Mouse (Mus musculus) hindbrain, postnatal 0 days (tissue): Measurements from ENCODE around the gene Slc41a1. TPM values are rescaled to one million over a fixed set of nuclear protein-coding genes. Genes with fewer than 3 reads are reported as not detected.

Source experiments
- ATAC-seq: fragments of 200-750 bp; cut with Nextera tagmentation; 2 replicates; pipeline ENCODE4 v1.8.0; 2017; ENCODE audit warnings: mild to moderate bottlenecking, moderate TSS enrichment, moderate library complexity
- DNase-seq: peaks from one replicate; pipeline ENCODE4 v3.0.0-alpha.2; 2015; ENCODE audit warnings: low spot score
- H3K27ac ChIP-seq: fragments of 300-500 bp; sonication (generic); 2 replicates; pipeline ENCODE4 v1.5.1; 2014; ENCODE audit warnings: mild to moderate bottlenecking
- H3K27me3 ChIP-seq: fragments of 300-500 bp; sonication (generic); 2 replicates; pipeline ENCODE4 v1.6.1; 2014; ENCODE audit warnings: low read length, mixed read lengths; ENCODE audit not compliant: insufficient read depth
- H3K36me3 ChIP-seq: fragments of 300-500 bp; sonication (generic); 2 replicates; pipeline ENCODE4 v1.6.1; 2014; ENCODE audit warnings: low read length, mixed read lengths; ENCODE audit not compliant: insufficient read depth
- H3K4me1 ChIP-seq: fragments of 300-500 bp; sonication (generic); 2 replicates; pipeline ENCODE4 v1.6.1; 2014; ENCODE audit warnings: antibody characterized with exemption, low read length, mixed read lengths; ENCODE audit not compliant: insufficient read depth
- H3K4me2 ChIP-seq: fragments of 300-500 bp; sonication (generic); 2 replicates; pipeline ENCODE4 v1.6.1; 2014; ENCODE audit warnings: low read depth, mild to moderate bottlenecking, low read length, moderate library complexity, mixed read lengths
- H3K4me3 ChIP-seq: fragments of 300-500 bp; sonication (generic); 2 replicates; pipeline ENCODE4 v1.5.1; 2014; ENCODE audit warnings: low read length
- H3K9ac ChIP-seq: fragments of 300-500 bp; sonication (generic); replicated peaks from 2 replicates; pipeline ENCODE4 v1.6.1; 2014; ENCODE audit warnings: mild to moderate bottlenecking, low read length, moderate library complexity, mixed read lengths
- H3K9me3 ChIP-seq: fragments of 300-500 bp; sonication (generic); 2 replicates; pipeline ENCODE4 v1.6.1; 2016; ENCODE audit warnings: low read length, mixed read lengths
- CTCF ChIP-seq: IDR thresholded peaks from 2 replicates; pipeline ENCODE4 v1.5.1; 2016; ENCODE audit warnings: antibody characterized with exemption, control low read depth, low read depth
- WGBS: fragments of 180-500 bp; shearing (Covaris S2); extraction: QIAGEN DNeasy Blood & Tissue Kit; methylation state at CpG from one replicate; pipeline ENCODE4 v1.1.7; 2014; 5-methylcytosine and 5-hydroxymethylcytosine counted together
- polyA plus RNA-seq: library from polyadenylated mRNA; unstranded; fragments of >200 nt; fragmentation: Nextera tagmentation; extraction: Ambion mirVana; gene quantifications from 2 replicates; pipeline ENCODE4 v1.2.1, GENCODE M21; 2015
- total RNA-seq: library from RNA; depleted of rRNA; stranded (reverse); fragments of >200 nt; gene quantifications from 2 replicates; pipeline ENCODE4 v1.2.3, GENCODE M21; 2014

The Slc41a1 gene
- total and polyA plus RNA-seq, 2 experiments from 2014 or later = 23.6 to 48.0 TPM

DNA sequence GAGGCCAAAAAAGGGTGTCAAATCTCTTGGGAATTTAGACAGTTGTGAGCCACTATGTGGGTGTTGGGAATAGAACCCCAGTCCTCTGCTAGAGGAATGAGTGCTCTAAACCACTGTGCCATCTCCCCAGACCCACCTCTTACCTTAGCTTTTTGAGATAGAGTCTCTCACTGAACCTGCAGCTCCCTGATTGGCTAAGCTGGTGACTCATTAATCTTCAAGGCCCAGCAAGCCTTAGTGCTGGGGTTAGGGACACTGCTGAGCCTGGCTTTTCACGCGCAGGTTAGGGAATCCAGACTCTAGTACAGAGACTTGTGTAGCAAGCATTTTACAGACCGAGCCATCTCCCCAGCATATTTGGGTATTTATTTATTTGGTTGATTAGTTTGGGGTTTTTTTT, 9.7 kb downstream of the Slc41a1 start:
- ATAC-seq (no peak), DNase-seq (no peak)
- Histone ChIP-seq H3K9me3 (no peaks in the 10 kb centered on the region), H3K4me1 (no peaks in the 10 kb centered on the region), H3K36me3 (0 out of 2 replicates have a peak, but pooled peaks cover 13% of the 10 kb centered on the region), H3K27ac (no peak overlapping the region), H3K9ac (no peak overlapping the region), H3K4me3 (no peak overlapping the region), H3K27me3 (no peaks in the 10 kb centered on the region), H3K4me2 (no peak overlapping the region)
- 70% methylated on average over 3 of the region's 3 CpGs for WGBS
- no peak for TF ChIP-seq CTCF

DNA sequence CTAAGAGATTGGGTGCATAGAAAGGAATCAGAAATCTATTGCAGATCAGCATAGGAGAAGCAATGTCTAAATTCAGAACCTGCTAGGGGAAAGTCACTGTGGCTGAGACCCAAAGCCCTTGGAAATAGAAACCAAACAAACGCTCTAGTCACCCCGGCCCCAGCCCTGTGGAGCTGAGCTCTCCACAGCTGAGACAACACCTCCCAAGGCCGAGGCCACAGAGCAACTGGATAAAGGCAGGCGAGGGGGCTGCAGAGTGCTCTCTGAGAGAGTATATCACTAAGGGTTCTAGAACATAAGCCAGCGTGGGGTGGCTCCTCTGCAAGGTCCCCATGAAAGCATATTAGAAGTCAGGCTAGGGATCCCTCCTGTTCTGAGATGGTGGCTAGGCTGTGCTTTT, 11.2 kb downstream of the Slc41a1 start:
- H3K9me3 ChIP-seq = no peaks in the 10 kb centered on the region
- H3K4me2 ChIP-seq = no peak overlapping the region
- no peak overlapping the region for H3K4me3 ChIP-seq
- ATAC-seq (no peak), DNase-seq (no peak)
- no peaks in the 10 kb centered on the region for H3K4me1 ChIP-seq
- H3K27me3 ChIP-seq = no peaks in the 10 kb centered on the region
- H3K36me3 ChIP-seq = peaks cover 28% of the 10 kb centered on the region
- WGBS = 70% methylated on average over 5 of the region's 5 CpGs
- no peak for TF ChIP-seq CTCF
- peak overlapping the region; percentile 41; the same call in 1 of the 2 replicates for H3K27ac ChIP-seq
- H3K9ac ChIP-seq = no peak overlapping the region

DNA sequence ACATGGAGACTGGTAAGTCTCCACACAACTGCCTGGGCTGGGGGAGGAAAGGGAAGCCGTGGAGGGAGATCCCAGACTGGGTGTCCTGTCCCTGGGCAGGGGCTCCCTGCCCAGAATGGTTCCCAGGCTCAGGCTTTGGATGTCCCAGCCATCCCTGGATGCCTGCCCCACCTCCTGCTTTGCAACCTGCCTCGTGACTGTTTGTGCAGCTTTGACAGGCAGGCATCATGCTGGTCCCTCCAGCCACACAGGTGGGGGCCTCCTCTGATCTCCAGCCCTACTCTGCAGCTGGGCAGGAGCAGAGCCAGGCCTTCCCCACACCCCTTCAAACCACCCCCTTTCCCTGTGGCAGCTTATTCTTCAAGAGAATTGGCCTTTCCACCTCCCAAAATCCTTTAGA, 12.0 kb downstream of the Slc41a1 start:
- Histone ChIP-seq H3K4me1 (no peaks in the 10 kb centered on the region), H3K27ac (peak overlapping the region; percentile 41; the same call in 1 of the 2 replicates), H3K9me3 (no peaks in the 10 kb centered on the region), H3K36me3 (peaks cover 34% of the 10 kb centered on the region), H3K9ac (no peak overlapping the region), H3K4me2 (no peak overlapping the region), H3K4me3 (no peak overlapping the region), H3K27me3 (no peaks in the 10 kb centered on the region)
- ATAC-seq (peak; percentile 55), DNase-seq (peak; percentile 21)
- TF ChIP-seq CTCF = no peak
- WGBS = 31% methylated on average over 2 of the region's 2 CpGs

DNA sequence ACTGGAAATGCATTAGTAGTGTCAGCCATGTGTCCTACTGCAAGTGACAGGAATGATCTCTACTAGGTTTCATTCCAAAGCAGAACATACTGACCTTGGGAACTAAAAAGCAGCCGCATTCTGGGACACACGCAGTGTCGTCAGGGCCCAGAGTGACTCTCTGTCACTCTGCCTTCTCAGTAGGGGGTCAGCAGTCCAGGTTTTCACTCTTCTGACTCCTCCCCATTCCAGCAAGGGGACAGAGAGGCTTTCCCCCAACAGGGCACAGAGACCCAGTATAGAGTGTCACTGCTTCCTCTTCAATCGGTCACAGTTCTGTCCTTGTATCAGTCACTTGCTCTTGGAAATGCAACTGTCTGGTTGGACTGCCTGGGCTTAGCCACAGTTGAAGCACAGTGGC, 14.9 kb downstream of the Slc41a1 start:
- Histone ChIP-seq H3K4me3 (no peak overlapping the region), H3K4me1 (no peaks in the 10 kb centered on the region), H3K4me2 (no peak overlapping the region), H3K27me3 (no peaks in the 10 kb centered on the region), H3K27ac (no peak overlapping the region), H3K9me3 (no peaks in the 10 kb centered on the region), H3K36me3 (peaks cover 45% of the 10 kb centered on the region), H3K9ac (no peak overlapping the region)
- TF ChIP-seq CTCF = no peak
- ATAC-seq (no peak), DNase-seq (no peak)
- WGBS = 67% methylated on average over 4 of the region's 4 CpGs

DNA sequence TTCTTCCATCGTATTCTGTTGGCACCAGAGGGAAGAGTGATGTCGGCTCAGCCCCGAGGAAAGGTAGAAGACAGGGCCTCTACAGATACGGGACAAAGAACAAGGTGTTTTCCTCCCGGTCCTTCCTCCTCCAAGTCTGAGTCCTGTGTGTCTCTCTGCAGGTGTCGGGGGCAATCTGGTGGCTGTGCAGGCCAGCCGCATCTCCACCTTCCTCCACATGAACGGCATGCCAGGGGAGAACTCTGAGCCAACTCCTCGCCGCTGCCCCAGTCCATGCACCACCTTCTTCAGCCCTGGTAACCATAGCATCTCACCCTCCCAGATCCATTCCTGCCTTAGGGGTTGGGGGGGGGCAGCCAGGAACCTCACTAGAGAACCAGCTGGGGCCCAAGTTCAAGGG, 16.5 kb downstream of the Slc41a1 start:
- Histone ChIP-seq H3K4me1 (no peaks in the 10 kb centered on the region), H3K27me3 (no peaks in the 10 kb centered on the region), H3K4me2 (no peak overlapping the region), H3K27ac (no peak overlapping the region), H3K9ac (no peak overlapping the region), H3K36me3 (peaks cover 45% of the 10 kb centered on the region), H3K4me3 (no peak overlapping the region), H3K9me3 (no peaks in the 10 kb centered on the region)
- ATAC-seq = no peak
- no peak for DNase-seq
- whole genome bisulfite sequencing = 92% methylated on average over 10 of the region's 10 CpGs
- TF ChIP-seq CTCF = no peak

DNA sequence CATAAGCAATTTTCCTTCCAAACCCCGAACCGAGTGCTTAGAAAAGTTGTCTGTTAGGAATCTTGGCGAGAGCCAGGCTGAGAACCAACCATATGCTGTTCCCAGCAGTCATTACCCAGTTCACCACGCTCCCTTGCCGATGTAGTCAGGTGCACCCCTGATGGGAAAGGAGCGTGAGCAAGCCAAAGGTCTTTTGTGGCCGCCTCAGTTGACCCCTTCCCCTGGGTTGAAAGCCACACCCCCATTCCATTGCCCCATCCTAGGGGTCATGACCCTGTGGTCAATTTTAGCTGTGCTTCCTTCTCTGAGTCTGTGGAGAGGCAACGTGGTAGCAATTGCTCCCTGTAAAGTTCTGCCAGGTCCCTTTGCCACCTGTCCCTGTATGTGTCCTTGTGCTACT, 17.6 kb downstream of the Slc41a1 start:
- H3K36me3 ChIP-seq = peaks cover 45% of the 10 kb centered on the region
- WGBS = 47% methylated on average over 8 of the region's 8 CpGs

DNA sequence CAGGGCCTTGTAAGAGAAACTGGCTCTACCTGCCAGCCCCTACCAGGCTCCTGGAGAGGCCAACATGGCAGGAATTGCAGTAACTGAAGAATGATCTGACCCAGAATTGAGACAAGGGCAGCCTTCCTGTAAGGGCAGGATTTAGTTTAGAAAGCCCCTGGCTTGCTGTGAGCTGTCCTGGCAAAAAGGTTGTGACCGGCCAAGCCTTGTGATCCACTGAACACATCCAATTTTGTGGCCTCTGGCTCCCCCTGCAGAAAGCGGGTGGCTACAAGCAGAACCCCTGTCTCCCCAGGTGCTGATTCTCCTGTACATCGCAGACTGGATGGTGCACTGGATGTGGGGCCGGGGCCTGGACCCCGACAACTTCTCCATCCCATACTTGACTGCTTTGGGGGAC, 19.0 kb downstream of the Slc41a1 start:
- TF ChIP-seq CTCF = peak; percentile 66

More for the DNA sequence above, 17.6 kb downstream of the Slc41a1 start:
- TF ChIP-seq CTCF = no peak
- H3K4me2 ChIP-seq = no peak overlapping the region
- DNase-seq (no peak), ATAC-seq (no peak)
- no peaks in the 10 kb centered on the region for H3K9me3 ChIP-seq
- H3K4me1 ChIP-seq = no peaks in the 10 kb centered on the region
- H3K27ac ChIP-seq = no peak overlapping the region
- no peaks in the 10 kb centered on the region for H3K27me3 ChIP-seq
- H3K9ac ChIP-seq = no peak overlapping the region
- H3K4me3 ChIP-seq = no peak overlapping the region

More for the DNA sequence above, 19.0 kb downstream of the Slc41a1 start:
- Histone ChIP-seq H3K4me2 (no peak overlapping the region), H3K9me3 (no peaks in the 10 kb centered on the region), H3K27me3 (no peaks in the 10 kb centered on the region), H3K36me3 (peaks cover 34% of the 10 kb centered on the region), H3K27ac (no peak overlapping the region), H3K4me1 (no peaks in the 10 kb centered on the region), H3K9ac (no peak overlapping the region), H3K4me3 (no peak overlapping the region)
- ATAC-seq (no peak), DNase-seq (peak; percentile 71)
- WGBS = 71% methylated on average over 5 of the region's 5 CpGs
